Comparison of ENCODE assay signal across 20 mouse cellular contexts in the genomic region with DNA sequence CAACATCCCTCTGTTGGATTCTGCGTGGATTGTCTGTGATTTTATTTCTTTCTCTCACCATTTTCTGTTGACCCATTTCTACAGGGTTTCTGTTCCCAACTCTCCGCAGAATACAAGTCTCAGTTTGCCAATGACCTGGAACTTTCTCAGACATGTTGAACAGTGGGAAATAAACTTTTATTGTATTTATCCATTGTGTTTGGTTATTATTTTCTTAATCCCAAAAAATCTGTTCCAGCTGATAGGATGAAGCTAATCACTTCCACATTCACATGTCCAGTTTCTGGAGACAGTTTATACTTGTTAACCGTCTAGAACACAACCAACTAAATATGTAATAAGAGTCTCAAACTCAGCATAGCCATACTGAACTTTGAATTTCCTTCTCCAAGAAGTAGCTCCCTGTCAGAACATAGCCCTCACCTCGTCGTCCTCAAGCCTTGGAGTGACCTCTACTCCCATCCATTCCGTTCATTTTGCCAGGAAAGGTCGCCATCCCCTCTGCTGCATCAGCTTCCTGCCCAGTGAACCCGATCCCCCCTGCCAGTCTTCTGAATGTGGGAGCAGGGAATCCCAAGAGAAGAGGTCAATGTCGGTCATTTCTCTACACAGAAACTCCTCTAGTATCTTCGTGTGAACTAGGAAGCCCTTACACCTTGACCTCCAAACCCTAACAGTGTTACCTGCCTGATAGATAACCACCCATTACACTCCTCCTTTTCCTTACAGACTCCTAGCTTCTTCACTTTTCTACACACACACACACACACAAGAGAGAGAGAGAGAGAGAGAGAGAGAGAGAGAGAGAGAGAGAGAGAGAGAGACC. TPM values are rescaled to one million over a fixed set of nuclear protein-coding genes. Genes with fewer than 3 reads are reported as not detected.
DNase-seq lines count a peak whose midpoint lies in the region; ATAC-seq and TF ChIP-seq lines count a peak whose summit lies in the region.
"Had no signal": no experiment of that assay in that cellular context is flagged by ENCODE, and none has a peak within 500 bp of the region (broad histone marks: within the 10 kb centered on the region; RNA-seq: fewer than 3 reads in every experiment).

No protein-coding gene starts in this region.

- no peaks in the 10 kb centered on the region for H3K27me3 ChIP-seq in heart, embryonic 13.5 days (replicated peaks)
- no peaks in the 10 kb centered on the region for H3K27me3 ChIP-seq in G1E (ENCODE audit: insufficient read depth, low read length)
- H3K27me3 ChIP-seq in erythroblast, embryonic 14.5 days (ENCODE audit: control insufficient read depth), result no peaks in the 10 kb centered on the region
- no peaks in the 10 kb centered on the region for H3K27me3 ChIP-seq in liver, embryonic 13.5 days
- no peaks in the 10 kb centered on the region for H3K27me3 ChIP-seq in midbrain, embryonic 16.5 days (ENCODE audit: control insufficient read depth, insufficient read depth, low read depth, low read length)
- H3K27me3 ChIP-seq: forebrain, embryonic 13.5 days; midbrain, embryonic 12.5 days; neural tube, embryonic 15.5 days had no signal

- H3K9ac ChIP-seq in heart, embryonic 13.5 days, result no peak overlapping the region
- peak overlapping the region; percentile 78 for H3K9ac ChIP-seq in liver, embryonic 13.5 days
- H3K9ac ChIP-seq in midbrain, embryonic 16.5 days (ENCODE audit: low read depth, low read length), result no peak overlapping the region
- H3K9ac ChIP-seq: forebrain, embryonic 13.5 days; midbrain, embryonic 12.5 days; neural tube, embryonic 15.5 days had no signal

- TF ChIP-seq CTCF in G1E (IDR thresholded peaks at IDR 0.05; ENCODE audit: low read depth, low read length), result no peak

- H3K4me2 ChIP-seq in heart, embryonic 13.5 days, result peak overlapping the region; percentile 5; the same call in 1 of the 2 replicates
- peak overlapping the region; percentile 70 for H3K4me2 ChIP-seq in liver, embryonic 13.5 days
- H3K4me2 ChIP-seq in midbrain, embryonic 16.5 days (ENCODE audit: low read length), result no peak overlapping the region
- H3K4me2 ChIP-seq: forebrain, embryonic 13.5 days; midbrain, embryonic 12.5 days; neural tube, embryonic 15.5 days had no signal

- no peaks in the 10 kb centered on the region for H3K36me3 ChIP-seq in heart, embryonic 13.5 days
- peaks cover 2% of the 10 kb centered on the region for H3K36me3 ChIP-seq in G1E (replicated peaks)
- H3K36me3 ChIP-seq in erythroblast, embryonic 14.5 days (ENCODE audit: control insufficient read depth), result peaks cover 7% of the 10 kb centered on the region
- H3K36me3 ChIP-seq in liver, embryonic 13.5 days, result no peaks in the 10 kb centered on the region
- no peaks in the 10 kb centered on the region for H3K36me3 ChIP-seq in midbrain, embryonic 16.5 days (ENCODE audit: control insufficient read depth, insufficient read depth, low read length)
- H3K36me3 ChIP-seq: hindbrain, embryonic 10.5 days; midbrain, embryonic 12.5 days; neural tube, embryonic 15.5 days had no signal

- H3K9me3 ChIP-seq in heart, embryonic 13.5 days, result no peaks in the 10 kb centered on the region
- no peaks in the 10 kb centered on the region for H3K9me3 ChIP-seq in G1E (replicated peaks)
- H3K9me3 ChIP-seq in erythroblast, embryonic 14.5 days (ENCODE audit: control insufficient read depth, low read length), result peaks cover 2% of the 10 kb centered on the region; the same call in 1 of the 2 replicates
- no peaks in the 10 kb centered on the region for H3K9me3 ChIP-seq in liver, embryonic 13.5 days (replicated peaks)
- H3K9me3 ChIP-seq in midbrain, embryonic 16.5 days (replicated peaks; ENCODE audit: control insufficient read depth, low read length, poor library complexity, severe bottlenecking), result no peaks in the 10 kb centered on the region
- H3K9me3 ChIP-seq: forebrain, embryonic 13.5 days; hindbrain, embryonic 10.5 days; midbrain, embryonic 12.5 days; neural tube, embryonic 15.5 days had no signal

- ATAC-seq in heart, embryonic 13.5 days (ENCODE audit: extremely low read depth, insufficient number of reproducible peaks, low FRiP score, low TSS enrichment), result no peak
- no peak for ATAC-seq in G1E (ENCODE audit: extremely low read depth, insufficient number of reproducible peaks, low FRiP score, poor library complexity, severe bottlenecking)
- ATAC-seq in liver, embryonic 13.5 days (ENCODE audit: low read depth), result no peak
- no peak for ATAC-seq in midbrain, embryonic 16.5 days
- ATAC-seq: forebrain, embryonic 13.5 days; inflammation-experienced regulatory T-cells, adult 6 months had no signal

- H3K4me1 ChIP-seq in heart, embryonic 13.5 days, result peaks cover 14% of the 10 kb centered on the region
- H3K4me1 ChIP-seq in G1E (ENCODE audit: insufficient read depth, low read depth, low read length), result peaks cover 71% of the 10 kb centered on the region
- peaks cover 79% of the 10 kb centered on the region for H3K4me1 ChIP-seq in erythroblast, embryonic 14.5 days (ENCODE audit: control insufficient read depth)
- H3K4me1 ChIP-seq in liver, embryonic 13.5 days (replicated peaks), result peaks cover 65% of the 10 kb centered on the region
- no peaks in the 10 kb centered on the region for H3K4me1 ChIP-seq in midbrain, embryonic 16.5 days (ENCODE audit: control insufficient read depth, insufficient read depth, low read length)
- H3K4me1 ChIP-seq: hindbrain, embryonic 10.5 days had no signal

- no peak for DNase-seq in heart, postnatal 4 days
- DNase-seq in G1E (ENCODE audit: low spot score), result no peak
- no peak for DNase-seq in liver, embryonic 13.5 days
- DNase-seq in lung, postnatal 36 days, result no peak
- DNase-seq: adrenal gland, postnatal 14 days; cerebellum, adult 8-10 months; gastrocnemius, postnatal 25 days; layer of hippocampus, postnatal 36 days; lung, postnatal 14 days; right cerebral cortex, postnatal 4 days; thymus, postnatal 14 days had no signal

- no peak overlapping the region for H3K4me3 ChIP-seq in heart, embryonic 13.5 days
- peak overlapping the region; percentile 65 for H3K4me3 ChIP-seq in G1E (ENCODE audit: low read depth, low read length)
- H3K4me3 ChIP-seq in erythroblast, embryonic 14.5 days (replicated peaks), result peak overlapping the region; percentile 57
- H3K4me3 ChIP-seq in liver, embryonic 13.5 days (replicated peaks), result peak overlapping the region; percentile 35
- no peak overlapping the region for H3K4me3 ChIP-seq in midbrain, embryonic 16.5 days (ENCODE audit: low read depth, low read length)
- H3K4me3 ChIP-seq: forebrain, embryonic 13.5 days; hindbrain, embryonic 10.5 days; midbrain, embryonic 12.5 days; myocyte; neural tube, embryonic 15.5 days had no signal

- H3K27ac ChIP-seq in heart, embryonic 13.5 days (replicated peaks), result no peak overlapping the region
- peak overlapping the region; percentile 99 for H3K27ac ChIP-seq in liver, embryonic 13.5 days
- no peak overlapping the region for H3K27ac ChIP-seq in midbrain, embryonic 16.5 days (ENCODE audit: low read length)
- H3K27ac ChIP-seq: forebrain, embryonic 13.5 days; hindbrain, embryonic 10.5 days; midbrain, embryonic 12.5 days; neural tube, embryonic 15.5 days had no signal

- 71% methylated on average over 10 of the region's 10 CpGs for WGBS in heart, embryonic 13.5 days
- 49% methylated on average over 10 of the region's 10 CpGs for WGBS in liver, embryonic 13.5 days (ENCODE audit: insufficient replicate concordance)
- 70% methylated on average over 10 of the region's 10 CpGs for WGBS in midbrain, embryonic 16.5 days

RNA-seq across cellular contexts. Expression of a gene that starts 46.6 kb away (rescaled TPM):
- 5.8 and 6.5 TPM in 2 replicates for polyA plus RNA-seq in heart, embryonic 13.5 days (2015; fragmentation: Nextera tagmentation; extraction: Ambion mirVana)
- total RNA-seq in heart, postnatal 4 days (2021), result 10 to 100 TPM; 18.9 TPM
- total RNA-seq in G1E (2014; fragmentation: Nextera tagmentation), result 944 and 1,145 TPM in 2 replicates
- total RNA-seq in G1E (2017), result 341 and 380 TPM in 2 replicates
- polyA plus RNA-seq in G1E (2012), result 51.6 and 52.6 TPM in 2 replicates
- polyA plus RNA-seq in erythroblast, embryonic 14.5 days (2012), result 2.1 and 2.5 TPM in 2 replicates
- polyA plus RNA-seq in liver, embryonic 13.5 days (2015; fragmentation: Nextera tagmentation; extraction: Ambion mirVana), result 34.7 and 39.3 TPM in 2 replicates
- polyA plus RNA-seq in midbrain, embryonic 16.5 days (2015; fragmentation: Nextera tagmentation; extraction: Ambion mirVana), result 8.3 and 9.5 TPM in 2 replicates

Comparison
In these comparisons a context has a peak if more than half of its experiments do, and no peak if none do; other contexts are left out.
1. H3K4me3 ChIP-seq: peak in G1E (single experiment), erythroblast, embryonic 14.5 days (single experiment) and liver, embryonic 13.5 days (single experiment); none in heart, embryonic 13.5 days (single experiment) and midbrain, embryonic 16.5 days (single experiment).